ENCODE assay signal across 22 mouse cellular contexts in the genomic region with DNA sequence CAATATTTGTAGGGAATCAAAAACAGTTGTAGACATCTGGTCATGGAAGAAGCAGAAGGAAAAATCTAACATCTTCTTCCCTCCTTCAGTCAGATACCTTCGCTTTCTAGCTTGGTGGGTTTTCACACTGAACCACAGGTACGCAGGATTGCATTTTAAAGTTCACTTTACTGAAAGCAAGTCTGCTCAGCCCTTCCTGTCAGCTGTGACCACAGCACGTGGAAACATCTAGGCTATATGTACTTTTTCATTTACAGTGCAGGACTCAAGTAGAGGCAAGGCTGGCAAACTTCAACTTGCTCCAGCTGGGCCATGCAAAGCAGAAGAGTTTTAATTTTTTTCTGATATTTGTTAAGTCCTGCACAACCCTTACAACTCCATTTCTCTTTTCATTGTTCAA.
"Had no signal": no experiment of that assay in that cellular context is flagged by ENCODE, and none has a peak within 500 bp of the region (broad histone marks: within the 10 kb centered on the region; RNA-seq: fewer than 3 reads in every experiment).

No protein-coding gene starts in this region.

- H3K4me2 ChIP-seq: kidney, embryonic 15.5 days; liver, embryonic 12.5 days; liver, embryonic 15.5 days; lung, embryonic 15.5 days; midbrain, embryonic 11.5 days; neural tube, embryonic 12.5 days; neural tube, embryonic 15.5 days; stomach, embryonic 15.5 days had no signal

- H3K36me3 ChIP-seq: kidney, embryonic 15.5 days; liver, embryonic 12.5 days; liver, embryonic 15.5 days; lung, embryonic 15.5 days; neural tube, embryonic 12.5 days; neural tube, embryonic 15.5 days; stomach, embryonic 15.5 days had no signal

- H3K9me3 ChIP-seq: kidney, embryonic 15.5 days; liver, embryonic 12.5 days; liver, embryonic 15.5 days; lung, embryonic 15.5 days; neural tube, embryonic 12.5 days; neural tube, embryonic 15.5 days; stomach, embryonic 15.5 days had no signal

- H3K27ac ChIP-seq: kidney, embryonic 15.5 days; left cerebral cortex, adult 2 months; liver, embryonic 12.5 days; liver, embryonic 15.5 days; lung, embryonic 15.5 days; neural tube, embryonic 12.5 days; neural tube, embryonic 15.5 days; stomach, embryonic 15.5 days had no signal

- DNase-seq: kidney, adult 18-20 months; kidney, postnatal 10 days; kidney, postnatal 36 days; layer of hippocampus, postnatal 36 days; lung, adult 18-20 months; lung, postnatal 10 days; lung, postnatal 36 days; midbrain, embryonic 14.5 days; right cerebral cortex, adult 18-20 months; right cerebral cortex, postnatal 25 days; spleen, adult 18-20 months; thymus, postnatal 14 days; thymus, postnatal 4 days had no signal

- ATAC-seq: liver, embryonic 12.5 days had no signal

- H3K4me3 ChIP-seq: kidney, embryonic 15.5 days; left cerebral cortex, adult 2 months; liver, embryonic 12.5 days; liver, embryonic 15.5 days; lung, embryonic 15.5 days; neural tube, embryonic 12.5 days; neural tube, embryonic 15.5 days; stomach, embryonic 15.5 days had no signal

- H3K4me1 ChIP-seq: liver, embryonic 12.5 days; liver, embryonic 15.5 days; neural tube, embryonic 15.5 days had no signal

- H3K9ac ChIP-seq: kidney, embryonic 15.5 days; liver, embryonic 12.5 days; liver, embryonic 15.5 days; lung, embryonic 15.5 days; neural tube, embryonic 12.5 days; neural tube, embryonic 15.5 days; stomach, embryonic 15.5 days had no signal

- H3K27me3 ChIP-seq: kidney, embryonic 15.5 days; liver, embryonic 12.5 days; liver, embryonic 15.5 days; lung, embryonic 15.5 days; neural tube, embryonic 12.5 days; neural tube, embryonic 15.5 days; stomach, embryonic 15.5 days had no signal
